Mouse (Mus musculus) heart, embryonic 15.5 days (tissue): Measurements from ENCODE around the gene Arid4b. TPM values are rescaled to one million over a fixed set of nuclear protein-coding genes. Genes with fewer than 3 reads are reported as not detected.

ENCODE experiments used
- ATAC-seq: fragments of 200-750 bp; cut with Nextera tagmentation; replicated peaks from 2 replicates; pipeline ENCODE4 v1.8.0; 2017; ENCODE audit warnings: low read depth, moderate TSS enrichment; ENCODE audit not compliant: insufficient number of reproducible peaks, insufficient read depth, low FRiP score
- H3K27ac ChIP-seq: fragments of 300-500 bp; sonication (generic); 2 replicates; pipeline ENCODE4 v1.5.1; 2015; ENCODE audit warnings: mild to moderate bottlenecking, inconsistent platforms
- H3K27me3 ChIP-seq: fragments of 300-500 bp; sonication (generic); 2 replicates; pipeline ENCODE4 v1.6.1; 2015; ENCODE audit warnings: inconsistent platforms
- H3K36me3 ChIP-seq: fragments of 300-500 bp; sonication (generic); 2 replicates; pipeline ENCODE4 v1.6.1; 2015; ENCODE audit warnings: mild to moderate bottlenecking, inconsistent platforms
- H3K4me1 ChIP-seq: fragments of 300-500 bp; sonication (generic); replicated peaks from 2 replicates; pipeline ENCODE4 v1.6.1; 2015; ENCODE audit warnings: inconsistent platforms
- H3K4me2 ChIP-seq: fragments of 300-500 bp; sonication (generic); 2 replicates; pipeline ENCODE4 v1.6.1; 2015; ENCODE audit warnings: inconsistent platforms, mild to moderate bottlenecking, moderate library complexity
- H3K4me3 ChIP-seq: fragments of 300-500 bp; sonication (generic); 2 replicates; pipeline ENCODE4 v1.5.1; 2015; ENCODE audit warnings: mild to moderate bottlenecking, inconsistent platforms
- H3K9ac ChIP-seq: fragments of 300-500 bp; sonication (generic); 2 replicates; pipeline ENCODE4 v1.6.1; 2015; ENCODE audit warnings: mild to moderate bottlenecking, inconsistent platforms
- H3K9me3 ChIP-seq: fragments of 300-500 bp; sonication (generic); replicated peaks from 2 replicates; pipeline ENCODE4 v1.6.1; 2016; ENCODE audit warnings: inconsistent platforms
- WGBS: fragments of 180-500 bp; shearing (Covaris S2); methylation state at CpG from one replicate; pipeline ENCODE4 v1.1.7; 2015; ENCODE audit warnings: mixed read lengths; 5-methylcytosine and 5-hydroxymethylcytosine counted together
- polyA plus RNA-seq: library from polyadenylated mRNA; unstranded; fragments of >200 nt; fragmentation: Nextera tagmentation; extraction: Ambion mirVana; gene quantifications from 2 replicates; pipeline ENCODE4 v1.2.1, GENCODE M21; 2015

Arid4b gene
- polyA plus RNA-seq, 1 experiment from 2014 or later, result 38.3 TPM

DNA sequence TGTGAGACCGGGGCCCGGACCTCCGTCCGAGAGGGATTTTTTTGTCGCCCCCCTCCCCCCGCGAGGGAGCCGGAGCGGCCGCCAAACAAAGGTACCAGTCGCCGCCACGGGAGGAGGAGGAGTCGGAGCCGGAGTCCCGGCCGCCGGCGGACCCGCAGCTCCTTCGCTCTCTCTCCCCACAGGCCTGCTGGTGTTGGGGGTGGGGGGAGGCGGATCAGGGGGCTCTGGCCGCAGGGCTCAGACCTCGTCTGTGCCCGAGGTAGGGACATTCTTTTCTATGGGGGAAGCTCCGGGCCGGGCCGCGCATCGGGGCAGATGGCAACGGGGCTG lies 875 bp downstream of the Arid4b start:
- Histone ChIP-seq H3K4me2 (peak overlapping the region; percentile 71), H3K9ac (peak overlapping the region; percentile 98), H3K4me1 (peaks cover 11% of the 10 kb centered on the region), H3K36me3 (0 out of 2 replicates have a peak, but pooled peaks cover 7% of the 10 kb centered on the region), H3K4me3 (peak overlapping the region; percentile 98), H3K9me3 (no peaks in the 10 kb centered on the region), H3K27ac (peak overlapping the region; percentile 99), H3K27me3 (no peaks in the 10 kb centered on the region)
- ATAC-seq, result peak; percentile 32
- under 1% methylated on average over 31 of the region's 31 CpGs for WGBS

DNA sequence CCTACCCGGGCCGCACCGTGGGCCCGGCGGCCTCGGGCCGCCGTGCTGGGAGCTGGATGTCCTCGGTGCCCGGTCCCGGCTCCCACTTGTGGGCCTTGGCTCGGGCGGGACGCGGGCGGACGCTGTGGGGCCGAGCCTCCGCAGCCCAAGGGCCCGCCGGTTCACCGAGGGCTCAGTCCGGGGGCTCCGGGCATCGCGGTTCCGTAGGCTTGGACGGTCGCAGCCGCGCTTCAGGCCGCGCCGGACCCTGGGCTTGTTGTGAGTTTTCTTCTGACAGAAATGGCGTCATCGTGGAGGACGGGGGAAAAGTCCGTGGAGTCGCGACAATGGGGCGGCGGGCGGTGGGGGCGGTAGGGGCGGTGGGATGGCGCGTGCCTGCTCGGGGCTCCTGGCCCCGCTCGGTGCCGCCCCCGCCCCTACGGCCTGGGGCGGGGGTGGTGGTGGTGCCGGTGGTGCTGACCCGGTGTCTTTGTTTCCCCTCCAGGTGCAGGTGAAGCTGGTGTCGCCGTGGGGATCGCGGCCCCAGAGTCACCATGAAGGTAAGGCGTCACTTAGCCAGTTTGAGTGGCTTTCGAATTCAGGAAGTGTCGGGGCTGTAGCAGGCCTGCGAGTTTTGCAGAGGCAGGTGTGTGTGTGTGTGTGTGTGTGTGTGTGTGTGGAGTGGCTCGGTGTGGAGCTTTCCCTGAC lies 1.5 kb downstream of the Arid4b start:
- peak overlapping the region; percentile 99 for H3K27ac ChIP-seq
- peak; percentile 0; the same call in 1 of the 2 replicates for ATAC-seq
- under 1% methylated on average over 61 of the region's 65 CpGs for WGBS
- peak overlapping the region; percentile 98 for H3K4me3 ChIP-seq
- H3K4me2 ChIP-seq, result peak overlapping the region; percentile 71
- H3K4me1 ChIP-seq, result peaks cover 11% of the 10 kb centered on the region
- no peaks in the 10 kb centered on the region for H3K27me3 ChIP-seq
- H3K36me3 ChIP-seq, result 0 out of 2 replicates have a peak, but pooled peaks cover 1% of the 10 kb centered on the region
- no peaks in the 10 kb centered on the region for H3K9me3 ChIP-seq
- peak overlapping the region; percentile 98 for H3K9ac ChIP-seq

DNA sequence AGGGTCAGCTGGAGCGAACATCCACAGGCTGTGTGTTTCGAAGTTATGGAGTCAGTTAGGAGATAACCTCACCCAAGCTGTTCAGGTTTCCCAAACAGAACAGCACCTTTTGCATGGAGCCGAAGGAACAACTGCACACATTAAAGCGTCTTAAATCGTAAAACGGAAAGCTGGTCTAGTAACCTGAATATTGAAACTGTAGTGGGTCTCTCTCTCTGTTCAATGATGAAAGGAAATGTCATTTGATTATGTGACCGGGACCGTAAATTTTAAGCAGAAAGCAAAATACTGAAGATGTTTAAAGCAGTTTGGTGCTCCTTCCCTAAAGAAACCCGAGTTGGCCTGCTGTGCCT lies 2.0 kb downstream of the Arid4b start:
- Histone ChIP-seq H3K36me3 (no peaks in the 10 kb centered on the region), H3K9me3 (no peaks in the 10 kb centered on the region), H3K4me1 (peaks cover 11% of the 10 kb centered on the region), H3K27ac (peak overlapping the region; percentile 99), H3K9ac (peak overlapping the region; percentile 98), H3K27me3 (no peaks in the 10 kb centered on the region), H3K4me2 (peak overlapping the region; percentile 71), H3K4me3 (peak overlapping the region; percentile 98)
- 18% methylated on average over 9 of the region's 9 CpGs for WGBS
- no peak for ATAC-seq

DNA sequence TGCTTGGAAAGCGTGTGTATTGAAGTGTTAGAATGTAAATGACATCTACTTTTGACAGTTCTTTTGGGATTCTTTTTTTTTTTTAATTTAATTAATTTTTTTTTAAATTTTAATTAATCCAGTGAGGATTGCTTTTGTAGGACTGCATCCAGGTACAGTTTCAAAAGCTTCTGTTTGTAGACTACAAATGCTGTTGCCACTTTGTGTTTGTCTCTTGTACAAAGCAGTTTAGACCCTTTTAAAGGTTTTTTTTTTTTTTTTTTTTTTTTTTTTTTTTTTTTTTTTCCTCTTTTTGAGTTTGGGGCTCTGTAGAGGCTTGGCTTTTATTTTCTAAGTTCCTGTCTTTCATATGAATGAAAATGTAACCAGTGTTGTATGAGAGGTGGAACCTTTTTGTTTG lies 2.7 kb downstream of the Arid4b start:
- Histone ChIP-seq H3K4me1 (peaks cover 11% of the 10 kb centered on the region), H3K9ac (no peak overlapping the region), H3K9me3 (no peaks in the 10 kb centered on the region), H3K4me3 (no peak overlapping the region), H3K4me2 (no peak overlapping the region), H3K36me3 (no peaks in the 10 kb centered on the region), H3K27ac (no peak overlapping the region), H3K27me3 (no peaks in the 10 kb centered on the region)
- WGBS, result 70% methylated on average over 1 of the region's 1 CpGs
- no peak for ATAC-seq

DNA sequence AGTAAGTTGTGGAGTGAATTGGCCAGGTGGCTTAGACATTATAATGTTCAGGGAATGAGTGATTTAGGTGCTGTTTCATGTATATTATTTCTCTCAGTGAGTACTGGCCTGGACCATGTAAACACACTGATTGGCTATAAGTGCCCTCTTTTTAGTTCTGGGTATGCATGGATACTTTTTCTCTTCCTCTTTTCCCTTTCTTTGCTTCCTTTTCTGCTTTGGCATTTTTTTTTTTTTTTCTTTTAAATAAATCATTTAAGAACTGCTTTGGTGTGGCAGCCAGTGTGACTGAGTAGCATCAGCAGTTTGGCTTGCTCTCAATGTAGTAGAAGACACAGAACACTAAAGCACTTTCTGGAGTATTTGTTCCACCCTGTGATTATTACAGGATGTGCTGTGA lies 5.0 kb downstream of the Arid4b start:
- no peak overlapping the region for H3K9ac ChIP-seq
- H3K9me3 ChIP-seq, result no peaks in the 10 kb centered on the region
- H3K27me3 ChIP-seq, result no peaks in the 10 kb centered on the region
- no peak overlapping the region for H3K4me3 ChIP-seq
- no peak for ATAC-seq
- H3K36me3 ChIP-seq, result no peaks in the 10 kb centered on the region
- peaks cover 4% of the 10 kb centered on the region for H3K4me1 ChIP-seq
- no peak overlapping the region for H3K27ac ChIP-seq
- no peak overlapping the region for H3K4me2 ChIP-seq

DNA sequence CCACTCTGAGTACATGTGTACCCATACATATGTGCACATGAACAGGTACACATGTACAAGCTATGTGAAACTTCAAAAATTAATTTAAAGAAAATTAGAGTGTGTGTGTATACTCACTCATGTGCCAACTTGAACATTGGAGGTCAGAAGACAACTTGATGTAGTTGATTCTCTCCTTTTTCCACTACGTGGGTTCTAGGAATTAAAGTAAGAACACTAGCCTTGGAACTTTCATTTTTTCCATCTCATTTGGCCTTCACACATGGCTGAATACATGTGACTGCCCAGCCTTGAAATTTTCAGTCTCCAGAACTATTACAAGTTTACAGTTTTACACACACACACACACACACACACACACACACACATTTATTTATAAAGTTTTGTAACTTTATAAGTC lies 6.3 kb downstream of the Arid4b start:
- ATAC-seq, result no peak
- WGBS, result 85% methylated on average over 1 of the region's 1 CpGs

DNA sequence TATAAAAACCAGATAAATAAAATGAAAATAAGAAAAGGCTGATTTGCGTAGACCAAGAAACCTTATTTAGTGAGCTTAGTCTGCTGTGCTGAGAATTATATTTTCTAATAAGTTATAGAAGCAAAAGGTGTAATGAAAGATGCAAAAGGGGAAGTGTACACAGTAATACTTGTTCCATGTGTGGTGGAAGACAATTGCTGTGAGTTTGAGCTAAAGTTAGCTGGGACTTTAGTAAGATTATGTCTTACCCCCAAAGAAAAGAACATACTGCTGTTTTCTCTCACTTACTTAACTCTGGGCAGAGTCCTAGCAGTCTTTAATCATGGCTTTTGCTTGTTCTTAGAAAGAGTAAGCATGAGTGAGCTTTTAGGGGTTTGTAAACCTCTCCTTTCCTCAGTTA lies 11.3 kb downstream of the Arid4b start:
- Histone ChIP-seq H3K4me1 (no peaks in the 10 kb centered on the region), H3K36me3 (no peaks in the 10 kb centered on the region), H3K27ac (no peak overlapping the region), H3K9ac (no peak overlapping the region), H3K4me3 (no peak overlapping the region), H3K4me2 (no peak overlapping the region), H3K9me3 (no peaks in the 10 kb centered on the region), H3K27me3 (no peaks in the 10 kb centered on the region)
- WGBS, result 93% methylated on average over 1 of the region's 1 CpGs
- ATAC-seq, result no peak

More for the DNA sequence above, 6.3 kb downstream of the Arid4b start:
- Histone ChIP-seq H3K27ac (no peak overlapping the region), H3K4me2 (no peak overlapping the region), H3K27me3 (no peaks in the 10 kb centered on the region), H3K9me3 (no peaks in the 10 kb centered on the region), H3K9ac (no peak overlapping the region), H3K36me3 (no peaks in the 10 kb centered on the region), H3K4me3 (no peak overlapping the region), H3K4me1 (peaks cover 4% of the 10 kb centered on the region)

DNA sequence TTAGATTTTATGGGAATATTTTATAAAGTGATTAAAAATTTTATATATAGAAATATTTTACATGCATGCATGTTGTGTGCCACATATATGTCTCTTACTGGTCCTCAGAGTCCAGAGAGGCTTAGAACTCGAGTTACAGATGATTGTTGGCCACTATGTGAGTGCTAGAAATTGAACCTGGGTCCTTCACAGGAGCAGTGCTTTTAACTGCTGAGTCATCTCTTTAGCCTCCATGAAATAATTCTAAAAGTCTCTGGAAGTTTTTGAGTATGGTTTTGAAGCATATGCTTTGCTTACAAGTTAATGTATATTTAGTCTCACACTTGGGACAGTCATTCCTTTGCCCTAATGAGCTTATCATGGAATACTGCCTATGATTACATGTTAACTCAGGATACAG lies 12.3 kb downstream of the Arid4b start:
- H3K9me3 ChIP-seq, result no peaks in the 10 kb centered on the region
- no peaks in the 10 kb centered on the region for H3K36me3 ChIP-seq
- H3K9ac ChIP-seq, result no peak overlapping the region
- ATAC-seq, result no peak
- no peaks in the 10 kb centered on the region for H3K27me3 ChIP-seq
- no peak overlapping the region for H3K4me3 ChIP-seq
- no peak overlapping the region for H3K4me2 ChIP-seq
- WGBS, result 76% methylated on average over 1 of the region's 1 CpGs
- peaks cover 3% of the 10 kb centered on the region; the same call in 1 of the 2 replicates for H3K4me1 ChIP-seq
- no peak overlapping the region for H3K27ac ChIP-seq

DNA sequence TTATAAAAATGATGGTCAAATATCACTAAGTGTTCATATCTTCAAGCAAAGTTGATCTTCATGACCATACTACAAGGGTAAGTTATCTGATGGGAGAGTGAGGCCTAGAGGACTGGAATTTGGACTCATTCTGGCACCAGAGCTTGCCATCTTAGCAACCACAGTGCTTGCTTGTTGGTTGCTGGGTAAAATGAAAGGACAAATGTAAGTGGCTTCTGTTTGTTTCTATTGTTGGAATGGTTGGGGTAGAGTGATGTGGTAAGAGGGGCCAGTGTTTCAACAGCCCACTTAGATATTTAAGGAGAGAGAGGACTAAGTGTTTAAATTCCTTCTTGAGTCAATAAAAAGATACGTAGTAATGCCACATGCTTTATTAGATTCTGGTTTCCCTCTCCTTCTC lies 25.6 kb downstream of the Arid4b start:
- Histone ChIP-seq H3K4me2 (no peak overlapping the region), H3K27me3 (no peaks in the 10 kb centered on the region), H3K9me3 (no peaks in the 10 kb centered on the region), H3K27ac (peak overlapping the region; percentile 49), H3K4me1 (peaks cover 5% of the 10 kb centered on the region; the same call in 1 of the 2 replicates), H3K36me3 (no peaks in the 10 kb centered on the region), H3K4me3 (no peak overlapping the region), H3K9ac (no peak overlapping the region)
- ATAC-seq, result peak; percentile 58; the same call in 1 of the 2 replicates
- 53% methylated on average over 1 of the region's 1 CpGs for WGBS

DNA sequence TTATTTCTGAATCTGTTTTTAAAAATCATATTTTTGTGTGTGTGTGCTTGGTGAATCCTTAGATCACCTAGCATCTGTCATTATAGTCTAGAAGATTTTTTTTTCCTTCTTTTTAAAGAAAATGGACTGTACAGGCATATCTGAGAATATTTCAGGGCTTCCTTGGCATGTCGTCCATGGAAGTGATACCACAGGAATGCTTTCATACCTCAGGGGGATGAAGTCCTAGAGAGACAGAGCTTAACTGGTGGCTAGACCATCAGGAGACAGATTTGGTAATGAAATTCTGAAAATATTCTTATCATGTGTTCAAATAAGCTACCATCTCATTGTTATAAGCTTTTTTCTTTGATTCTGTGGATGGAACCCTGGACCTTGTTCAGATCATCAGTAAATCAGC lies 40.0 kb downstream of the Arid4b start:
- Histone ChIP-seq H3K27me3 (no peaks in the 10 kb centered on the region), H3K4me2 (no peak overlapping the region), H3K9me3 (no peaks in the 10 kb centered on the region), H3K4me1 (peaks cover 13% of the 10 kb centered on the region), H3K36me3 (no peaks in the 10 kb centered on the region), H3K4me3 (no peak overlapping the region), H3K9ac (no peak overlapping the region), H3K27ac (no peak overlapping the region)
- no peak for ATAC-seq
- WGBS, result 19% methylated on average over 1 of the region's 1 CpGs

DNA sequence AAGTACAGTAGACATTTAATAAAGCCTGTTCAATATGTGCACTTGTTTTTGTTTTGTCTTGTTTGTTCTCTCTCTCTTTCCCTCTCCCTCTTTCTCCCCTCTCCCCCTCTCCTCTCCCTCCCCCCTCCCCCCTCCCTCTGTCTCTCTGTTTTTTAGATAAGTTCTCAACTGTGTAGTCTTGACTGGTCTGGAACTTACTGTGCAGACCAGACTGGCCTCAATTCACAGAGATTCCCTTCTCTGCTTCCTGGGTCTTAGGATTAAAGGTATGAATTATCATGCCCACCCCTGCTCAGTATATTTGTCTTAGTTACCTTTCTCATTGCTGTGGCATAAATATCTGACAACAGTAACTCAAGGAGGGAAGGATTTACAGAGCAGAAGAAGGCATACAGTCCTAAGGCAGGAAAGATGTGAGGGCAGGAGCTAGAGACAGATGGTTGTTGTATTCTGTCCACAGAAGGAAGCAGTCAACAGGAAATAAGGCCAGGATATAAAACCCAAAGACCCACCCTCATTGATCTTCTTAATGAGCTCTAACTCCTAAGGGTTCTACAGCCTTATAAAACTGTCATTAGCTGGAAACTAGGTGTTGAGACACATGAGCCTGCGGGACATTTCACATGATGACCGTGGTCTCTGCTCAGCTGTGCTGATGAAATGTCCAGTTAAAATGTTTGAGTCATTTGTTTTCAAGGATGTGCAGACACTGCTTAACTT lies 47.3 kb downstream of the Arid4b start:
- Histone ChIP-seq H3K36me3 (no peaks in the 10 kb centered on the region), H3K4me1 (peaks cover 6% of the 10 kb centered on the region), H3K4me3 (no peak overlapping the region), H3K4me2 (no peak overlapping the region), H3K27me3 (no peaks in the 10 kb centered on the region), H3K9me3 (no peaks in the 10 kb centered on the region), H3K9ac (no peak overlapping the region), H3K27ac (no peak overlapping the region)
- no peak for ATAC-seq
- WGBS, result 79% methylated on average over 2 of the region's 2 CpGs

DNA sequence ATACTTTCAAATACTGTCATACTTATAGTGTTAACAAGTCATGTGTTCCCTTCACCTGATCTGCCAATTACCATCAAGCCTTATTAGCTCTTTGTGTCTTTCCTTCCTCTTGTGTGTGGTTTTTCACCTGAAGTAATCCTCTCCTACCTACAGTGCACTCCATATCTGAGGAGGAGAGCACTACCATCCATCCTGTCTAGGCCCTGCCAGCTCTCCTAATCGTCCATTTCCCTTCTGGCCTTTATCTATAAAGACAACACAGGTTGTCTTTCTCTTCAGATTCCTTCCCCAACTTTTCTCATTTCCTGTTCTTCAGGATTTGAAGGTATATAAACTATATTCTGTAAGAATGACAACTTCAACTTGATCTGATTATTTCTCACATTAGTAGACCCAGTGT lies 48.1 kb downstream of the Arid4b start:
- WGBS, result 35% methylated on average over 1 of the region's 1 CpGs
- Histone ChIP-seq H3K9me3 (no peaks in the 10 kb centered on the region), H3K4me3 (no peak overlapping the region), H3K4me1 (peaks cover 8% of the 10 kb centered on the region), H3K27ac (no peak overlapping the region), H3K9ac (no peak overlapping the region), H3K36me3 (no peaks in the 10 kb centered on the region), H3K27me3 (no peaks in the 10 kb centered on the region), H3K4me2 (no peak overlapping the region)
- ATAC-seq, result no peak
